Mouse (Mus musculus): ENCODE measurements at regions not wholly inside any gene's neighbourhood (a gene's known extent, or its start where the extent isn't known, plus 50 kb on each side); places are given as distances from the start of the nearest gene placed in this dataset.

DNA sequence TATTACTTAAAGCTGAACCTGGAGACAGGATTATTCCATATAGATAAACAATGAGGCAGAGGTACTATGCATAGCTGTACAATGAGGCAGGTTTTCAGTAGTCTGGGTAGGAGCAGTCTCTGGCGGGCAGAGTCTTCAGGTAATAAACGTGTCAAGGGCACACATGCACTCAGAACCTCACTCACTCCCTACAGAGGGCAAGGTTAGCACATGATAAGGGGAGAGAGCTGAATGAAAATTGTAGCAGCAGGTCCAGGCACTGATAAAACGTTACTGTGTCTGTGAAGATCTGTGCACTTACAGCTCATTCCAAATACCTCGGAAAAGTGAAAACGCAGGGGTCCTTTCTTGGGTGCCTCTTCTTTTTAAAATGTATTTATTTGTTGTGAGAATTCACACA, 120.9 kb upstream of the Itga4 start:
- TF ChIP-seq CTCF (IDR thresholded peaks at IDR 0.05; ENCODE audit: control insufficient read depth, insufficient read depth, insufficient read length), result no peak
- TF ChIP-seq MYOG (IDR thresholded peaks at IDR 0.05; ENCODE audit: control insufficient read depth, extremely low read depth, insufficient read length), result no peak
- TF ChIP-seq MYOD1 (IDR thresholded peaks at IDR 0.05; ENCODE audit: control insufficient read depth, insufficient read length, low read depth), result no peak
- TF ChIP-seq MAX (IDR thresholded peaks at IDR 0.05), result no peak
- TF ChIP-seq USF1 (IDR thresholded peaks at IDR 0.05; ENCODE audit: low read depth), result no peak
- TF ChIP-seq CEBPB (IDR thresholded peaks at IDR 0.05; ENCODE audit: low read depth), result no peak
- TF ChIP-seq FOSL1 (IDR thresholded peaks at IDR 0.05; ENCODE audit: insufficient read depth, low read length, poor library complexity, severe bottlenecking), result no peak

Measured in C2C12 (cell line).